In genomic region chr1:151766976-151767654, GRCm38 (mm10) we compare ENCODE assay signal across 13 mouse cellular contexts. TPM values are rescaled to one million over a fixed set of nuclear protein-coding genes. Genes with fewer than 3 reads are reported as not detected.
DNase-seq lines count a peak whose midpoint lies in the region; ATAC-seq and TF ChIP-seq lines count a peak whose summit lies in the region.
"Had no signal": no experiment of that assay in that cellular context is flagged by ENCODE, and none has a peak within 500 bp of the region (broad histone marks: within the 10 kb centered on the region; RNA-seq: fewer than 3 reads in every experiment).

No protein-coding gene starts in this region.

- TF ChIP-seq RAD21 in CH12.LX (IDR thresholded peaks at IDR 0.05; ENCODE audit: low read depth, low read length), result peak; percentile 28

- TF ChIP-seq CTCF in intestine, postnatal 0 days (IDR thresholded peaks at IDR 0.05; ENCODE audit: low read depth), result peak; percentile 59
- peak; percentile 43 to 46; a peak in 3 of 4 replicates for TF ChIP-seq CTCF in CH12.LX (conservative IDR thresholded peaks at IDR 0.05 in 1 of 2, IDR thresholded peaks at IDR 0.05 in 1 of 2; ENCODE audit: low read depth in 2 of 2, low read length in 2 of 2)

- DNase-seq in 3T3-L1 (ENCODE audit: low read depth, low spot score) (peak; percentile 60), CH12.LX (ENCODE audit: extremely low read depth) (no peak)
- no peak for DNase-seq in adrenal gland, adult 8-10 months
- DNase-seq in adrenal gland, postnatal 4 days (ENCODE audit: low spot score in 2 of 2), result no peak
- DNase-seq in layer of hippocampus, adult 18-20 months (ENCODE audit: low spot score in 2 of 2), result no peak
- DNase-seq: cerebellum, adult 9-11 months; gastrocnemius, postnatal 25 days; kidney, postnatal 36 days had no signal

- in situ Hi-C loops in CH12.LX (cut with MboI; ENCODE audit: low pct_ligation_motif_present, low pct_unique_long_range_greater_than_20kb, low sequenced_read_pairs), result no loop called here

- no peak for ATAC-seq in intestine, postnatal 0 days
- no peak for ATAC-seq in intestine, embryonic 16.5 days
- ATAC-seq in erythroblast, adult 5-6 weeks (replicated peaks; ENCODE audit: low FRiP score, poor library complexity, severe bottlenecking), result peak; percentile 60

- WGBS in intestine, postnatal 0 days, result 66% methylated on average over 3 of the region's 3 CpGs
- 85% methylated on average over 3 of the region's 3 CpGs for WGBS in intestine, embryonic 16.5 days

- H3K9ac ChIP-seq in intestine, postnatal 0 days (ENCODE audit: low read depth, low read length), result no peak overlapping the region
- no peak overlapping the region for H3K9ac ChIP-seq in intestine, embryonic 16.5 days (ENCODE audit: low read depth, low read length)
- no peak overlapping the region for H3K9ac ChIP-seq in CH12.LX (ENCODE audit: insufficient read depth, low read depth)
- H3K9ac ChIP-seq: hindbrain, embryonic 12.5 days; limb, embryonic 13.5 days had no signal

- dilution Hi-C loops in CH12.LX (cut with MboI; ENCODE audit: extremely low pct_ligation_motif_present, extremely low pct_unique_long_range_greater_than_20kb, low sequenced_read_pairs), result no loop called here

- H3K27ac ChIP-seq in intestine, postnatal 0 days (ENCODE audit: low read depth, low read length), result no peak overlapping the region
- H3K27ac ChIP-seq in intestine, embryonic 16.5 days (ENCODE audit: low read length), result no peak overlapping the region
- H3K27ac ChIP-seq in CH12.LX (ENCODE audit: insufficient read depth, low read depth), result no peak overlapping the region
- H3K27ac ChIP-seq: hindbrain, embryonic 12.5 days; limb, embryonic 13.5 days had no signal

- TF ChIP-seq EP300 in CH12.LX (IDR thresholded peaks at IDR 0.05; ENCODE audit: low read length), result no peak

- no peak for TF ChIP-seq POLR2A in CH12.LX (IDR thresholded peaks at IDR 0.05; ENCODE audit: low read depth, low read length)

- peaks cover 11% of the 10 kb centered on the region; the same call in 1 of the 2 replicates for H3K36me3 ChIP-seq in intestine, postnatal 0 days (ENCODE audit: control insufficient read depth, insufficient read depth)
- no peaks in the 10 kb centered on the region for H3K36me3 ChIP-seq in intestine, embryonic 16.5 days (ENCODE audit: control insufficient read depth, insufficient read depth, low read length)
- peaks cover 6 to 24% of the 10 kb centered on the region in 2 experiments for H3K36me3 ChIP-seq in CH12.LX (replicated peaks in 1 of 2; ENCODE audit: control insufficient read depth in 1 of 2, insufficient read depth in 1 of 2, low read length in 1 of 2)

- H3K79me2 ChIP-seq in CH12.LX (replicated peaks; ENCODE audit: control insufficient read depth, extremely low read depth, insufficient read depth, poor library complexity, severe bottlenecking), result no peaks in the 10 kb centered on the region; the same call in 1 of the 2 replicates

- no peak overlapping the region for H3K4me2 ChIP-seq in intestine, postnatal 0 days (replicated peaks; ENCODE audit: low read depth)
- H3K4me2 ChIP-seq in intestine, embryonic 16.5 days (ENCODE audit: low read depth, low read length), result no peak overlapping the region
- no peak overlapping the region for H3K4me2 ChIP-seq in CH12.LX (ENCODE audit: insufficient read depth, low read depth, poor library complexity, severe bottlenecking)
- H3K4me2 ChIP-seq: hindbrain, embryonic 12.5 days; limb, embryonic 13.5 days had no signal

- H3K27me3 ChIP-seq in intestine, postnatal 0 days (replicated peaks; ENCODE audit: control insufficient read depth, insufficient read depth, low read length), result no peaks in the 10 kb centered on the region
- no peaks in the 10 kb centered on the region for H3K27me3 ChIP-seq in intestine, embryonic 16.5 days (replicated peaks; ENCODE audit: control insufficient read depth, insufficient read depth, low read length)
- no peaks in the 10 kb centered on the region for H3K27me3 ChIP-seq in CH12.LX (replicated peaks)
- H3K27me3 ChIP-seq: hindbrain, embryonic 12.5 days; limb, embryonic 13.5 days had no signal

- no peaks in the 10 kb centered on the region for H3K4me1 ChIP-seq in intestine, postnatal 0 days (replicated peaks; ENCODE audit: control insufficient read depth, insufficient read depth, low read length)
- H3K4me1 ChIP-seq in intestine, embryonic 16.5 days (ENCODE audit: control insufficient read depth, insufficient read depth, low read length), result no peaks in the 10 kb centered on the region
- H3K4me1 ChIP-seq in CH12.LX (ENCODE audit: control insufficient read depth in 1 of 2, insufficient read depth in 2 of 2), result peaks cover 3 to 14% of the 10 kb centered on the region in 2 experiments; a peak in 2 of 4 replicates

- no peak overlapping the region for H3K4me3 ChIP-seq in intestine, postnatal 0 days (ENCODE audit: low read depth, low read length)
- H3K4me3 ChIP-seq in intestine, embryonic 16.5 days (ENCODE audit: low read length), result no peak overlapping the region
- H3K4me3 ChIP-seq in CH12.LX (replicated peaks in 1 of 3; ENCODE audit: low read depth in 2 of 3, low read length in 2 of 3, poor library complexity in 1 of 3), result no peak overlapping the region
- H3K4me3 ChIP-seq: hindbrain, embryonic 12.5 days; limb, embryonic 13.5 days had no signal

- H3K9me3 ChIP-seq in intestine, postnatal 0 days (ENCODE audit: control insufficient read depth), result no peaks in the 10 kb centered on the region
- H3K9me3 ChIP-seq in intestine, embryonic 16.5 days (ENCODE audit: control insufficient read depth, low read length), result no peaks in the 10 kb centered on the region
- H3K9me3 ChIP-seq in CH12.LX (replicated peaks; ENCODE audit: low read length), result no peaks in the 10 kb centered on the region
- H3K9me3 ChIP-seq: hindbrain, embryonic 12.5 days; limb, embryonic 13.5 days had no signal

TF ChIP-seq in CH12.LX, 34 proteins besides CTCF, POLR2A, EP300 and RAD21:
- no peak for TF ChIP-seq POLR2AphosphoS2 (IDR thresholded peaks at IDR 0.05; ENCODE audit: low read depth, low read length)
- TF ChIP-seq MAFK (IDR thresholded peaks at IDR 0.05; ENCODE audit: insufficient replicate concordance, low read length), result no peak
- TF ChIP-seq ELF1 (IDR thresholded peaks at IDR 0.05; ENCODE audit: low read depth, low read length), result no peak
- TF ChIP-seq IRF4 (IDR thresholded peaks at IDR 0.05; ENCODE audit: low read depth, low read length), result no peak
- no peak for TF ChIP-seq USF2 (conservative IDR thresholded peaks at IDR 0.05; ENCODE audit: low read depth, low read length)
- TF ChIP-seq SIN3A (IDR thresholded peaks at IDR 0.05; ENCODE audit: low read length), result no peak
- no peak for TF ChIP-seq KAT2A (IDR thresholded peaks at IDR 0.05; ENCODE audit: insufficient replicate concordance, low read length)
- no peak for TF ChIP-seq JUN (IDR thresholded peaks at IDR 0.05; ENCODE audit: insufficient read depth, low read depth, low read length)
- no peak for TF ChIP-seq RCOR1 (conservative IDR thresholded peaks at IDR 0.05; ENCODE audit: low read depth, low read length)
- TF ChIP-seq MAZ (IDR thresholded peaks at IDR 0.05; ENCODE audit: low read depth, low read length), result no peak
- no peak for TF ChIP-seq ZKSCAN1 (IDR thresholded peaks at IDR 0.05; ENCODE audit: borderline replicate concordance, low read depth, low read length)
- no peak for TF ChIP-seq ETS1 (conservative IDR thresholded peaks at IDR 0.05; ENCODE audit: low read depth, low read length)
- no peak for TF ChIP-seq CHD1 (IDR thresholded peaks at IDR 0.05; ENCODE audit: low read depth, low read length)
- no peak for TF ChIP-seq JUND (conservative IDR thresholded peaks at IDR 0.05; ENCODE audit: low read depth, low read length)
- no peak for TF ChIP-seq HCFC1 (IDR thresholded peaks at IDR 0.05; ENCODE audit: low read depth, low read length)
- TF ChIP-seq TCF12 (IDR thresholded peaks at IDR 0.05; ENCODE audit: low read depth, low read length), result no peak
- no peak for TF ChIP-seq ZNF384 (IDR thresholded peaks at IDR 0.05; ENCODE audit: low read depth, low read length)

RNA-seq across cellular contexts. Expression of gene Edem3, which starts 11.9 kb away (rescaled TPM):
- 8.5 and 9.6 TPM in 2 replicates for polyA plus RNA-seq in intestine, postnatal 0 days (2015; fragmentation: Nextera tagmentation; extraction: Ambion mirVana)
- polyA plus RNA-seq in intestine, embryonic 16.5 days (2015; fragmentation: Nextera tagmentation; extraction: Ambion mirVana), result 8.8 and 11.1 TPM in 2 replicates
- 9.8 and 11.5 TPM in 2 replicates for total RNA-seq in CH12.LX (2012; rRNA removed)
- 15.8 and 17.6 TPM in 2 replicates for total RNA-seq in CH12.LX (2014; rRNA removed)
- polyA plus RNA-seq in CH12.LX (2012; ENCODE audit: insufficient read length, low read depth), result 9.8 and 10.6 TPM in 2 replicates
- 6.1 and 6.9 TPM in 2 replicates for total RNA-seq in erythroblast, adult 5-6 weeks (2015; ENCODE audit: low replicate concordance)
- total RNA-seq in erythroblast, adult 5-6 weeks (2017; ENCODE audit: low replicate concordance), result 15.7 and 16.0 TPM in 2 replicates
- 100 to 1,000 TPM in 2 of 4 experiments, 10 to 100 TPM in 2; 81.2 to 151 (median 111) TPM for total RNA-seq in adrenal gland, adult 8-10 months (2022)
- total RNA-seq in adrenal gland, postnatal 4 days (2021), result 100 to 1,000 TPM; 112 to 115 TPM
- total RNA-seq in layer of hippocampus, adult 18-20 months (2021), result 10 to 100 TPM; 38.8 to 39.3 TPM
